Mouse (Mus musculus) kidney, adult 2 months (tissue): ENCODE measurements around the gene Hoxd10.

Experiments used
- CTCF ChIP-seq: fragments of 200-500 bp; conservative IDR thresholded peaks from 2 replicates; pipeline ENCODE4 v1.5.1; 2011; ENCODE audit warnings: low read depth, mild to moderate bottlenecking, control low read depth, low read length, moderate library complexity, mixed read lengths; ENCODE audit not compliant: insufficient read depth, insufficient read length
- POLR2A ChIP-seq: fragments of 200-500 bp; IDR thresholded peaks from one replicate; pipeline ENCODE4 v1.6.1; 2011; ENCODE audit warnings: low read depth, low read length, control low read depth

DNA sequence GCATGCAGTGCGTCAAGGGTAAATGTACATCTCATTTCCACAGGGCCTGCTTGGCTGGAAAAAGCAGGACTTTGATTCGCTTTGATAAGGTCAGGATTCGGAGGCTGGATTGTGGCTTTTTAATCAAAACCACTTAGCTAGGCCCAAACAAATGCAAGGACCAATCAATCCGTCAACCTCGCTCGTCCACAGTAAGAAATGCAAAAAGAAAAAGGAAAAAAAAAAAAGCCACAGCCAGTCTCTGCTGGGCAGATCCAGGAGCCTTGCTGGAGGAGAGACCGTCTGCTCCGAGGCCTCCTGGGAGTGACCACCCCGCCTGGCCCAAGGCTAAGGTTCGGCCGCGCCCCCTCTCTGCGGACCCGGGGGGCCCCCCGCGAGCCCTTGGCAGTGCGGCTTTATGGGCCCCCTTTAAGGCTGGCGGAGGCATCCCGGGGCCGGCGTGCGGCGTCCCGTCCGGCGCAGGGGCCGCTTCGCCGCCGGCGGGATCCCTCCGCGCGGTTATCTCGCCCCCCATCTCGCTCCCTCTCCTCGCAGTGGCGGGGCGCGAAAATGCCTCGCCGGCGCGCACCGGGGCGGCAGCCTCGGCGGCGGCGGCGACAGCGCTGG is 12.8 kb downstream of the Hoxd10 start, which contains the start of gene Hoxd8:
- TF ChIP-seq POLR2A (no peak), CTCF (no peak)
